Mouse (Mus musculus) R1 (cell line): ENCODE data around the gene Nfatc3.

Source experiments
- DNase-seq: peaks from one replicate; pipeline ENCODE4 v3.0.0-alpha.2; 2018; ENCODE audit warnings: low read depth, low spot score

The Nfatc3 gene

DNA sequence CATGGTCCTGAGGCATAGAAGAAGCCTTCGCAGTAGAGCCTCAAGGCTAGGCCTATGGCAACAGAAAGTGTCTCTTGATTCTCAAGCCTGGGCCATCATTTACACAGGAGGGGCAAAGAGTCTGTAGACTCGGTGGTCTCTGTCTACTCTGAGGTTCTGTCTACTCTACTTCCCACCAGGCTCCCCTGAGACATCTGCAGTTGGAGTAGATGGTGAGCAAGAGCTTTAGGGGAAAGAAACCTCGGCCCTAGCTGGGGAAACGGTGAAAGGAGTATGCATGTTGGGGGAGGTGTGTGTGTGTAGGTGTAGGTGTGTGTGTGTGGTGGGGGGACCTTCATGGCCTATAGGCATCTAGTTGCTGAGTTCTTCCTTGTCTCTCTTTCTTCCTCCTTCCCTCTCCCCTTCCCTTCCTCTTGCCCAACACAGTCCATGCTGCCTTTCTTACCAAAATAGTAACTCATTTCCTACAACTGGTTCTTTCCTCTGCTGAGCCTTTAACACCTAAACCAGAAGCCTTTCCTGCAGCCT lies 2.1 kb upstream of the Nfatc3 start:
- no peak for DNase-seq

DNA sequence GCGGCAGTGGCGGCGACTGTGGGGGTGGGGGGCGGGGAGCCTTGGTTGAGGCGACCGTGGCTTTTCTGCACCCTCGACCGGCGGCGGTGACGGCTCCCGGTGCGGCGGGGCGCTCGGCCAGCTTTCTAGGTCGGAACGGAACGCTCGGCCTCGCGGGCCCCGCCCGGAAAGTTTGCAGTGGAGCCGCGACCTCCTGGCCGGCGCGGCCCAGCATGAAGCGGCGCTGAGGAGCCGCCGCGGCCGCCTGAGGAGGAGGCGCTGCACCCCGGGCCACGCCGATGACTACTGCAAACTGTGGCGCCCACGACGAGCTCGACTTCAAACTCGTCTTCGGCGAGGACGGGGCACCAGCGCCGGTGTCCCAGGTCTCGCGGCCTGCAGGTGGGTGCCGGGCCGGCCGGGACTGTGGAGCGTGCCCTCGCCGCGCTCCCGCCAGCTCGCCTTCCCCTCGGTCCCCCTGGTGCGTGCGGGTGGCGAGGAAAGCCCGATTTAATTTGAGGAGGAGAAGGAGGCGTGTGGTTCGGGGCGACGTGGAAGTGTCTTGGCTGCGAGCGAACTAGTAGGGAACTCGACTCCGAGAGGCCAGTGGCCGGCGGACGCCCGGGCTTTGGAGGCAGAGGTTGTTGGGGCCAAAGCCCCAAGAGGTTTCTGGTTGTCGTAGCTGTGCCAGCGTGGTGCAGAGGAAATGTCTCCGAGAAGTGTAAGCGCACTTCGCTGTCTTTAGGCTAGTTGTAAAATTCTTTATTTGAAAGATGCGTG lies 1.2 kb downstream of the Nfatc3 start:
- DNase-seq, result peak; percentile 73

DNA sequence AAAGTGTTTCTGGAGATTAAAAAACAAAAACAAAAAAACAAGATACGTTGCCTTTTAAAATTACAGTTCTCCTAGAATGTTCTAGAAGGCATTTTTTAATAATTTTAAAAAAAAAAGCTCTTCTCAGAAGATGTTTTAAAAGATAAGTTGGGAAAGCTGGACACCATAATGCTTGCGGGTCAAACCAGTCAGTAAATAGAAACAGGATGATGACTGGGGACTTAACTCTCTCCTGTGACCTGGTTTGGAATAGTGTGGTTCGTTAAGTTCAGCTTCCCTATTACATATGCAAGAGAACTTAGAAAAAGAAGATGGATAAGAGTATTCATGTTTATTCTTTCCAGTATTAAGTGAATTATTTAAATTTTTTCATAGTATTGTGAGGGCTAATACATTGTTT lies 1.9 kb downstream of the Nfatc3 start:
- no peak for DNase-seq

DNA sequence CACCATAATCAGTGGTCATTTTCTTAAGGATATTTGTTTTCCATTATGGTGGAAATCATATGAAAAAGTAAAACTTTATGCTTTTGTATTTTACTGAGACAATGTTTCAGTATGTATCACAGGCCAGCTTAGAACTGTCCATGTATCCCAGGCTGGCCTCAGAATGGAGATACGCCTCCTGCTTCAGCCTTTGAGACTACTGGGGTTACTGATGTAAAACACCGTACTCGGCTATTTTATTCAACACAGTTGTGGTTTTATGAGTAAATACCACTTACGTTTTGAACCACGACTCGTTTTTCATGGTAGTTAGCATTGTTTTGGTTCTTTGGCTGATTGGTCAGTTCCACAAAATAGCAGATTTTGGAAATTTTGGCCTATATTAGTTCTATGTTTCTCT lies 3.0 kb downstream of the Nfatc3 start:
- no peak for DNase-seq

DNA sequence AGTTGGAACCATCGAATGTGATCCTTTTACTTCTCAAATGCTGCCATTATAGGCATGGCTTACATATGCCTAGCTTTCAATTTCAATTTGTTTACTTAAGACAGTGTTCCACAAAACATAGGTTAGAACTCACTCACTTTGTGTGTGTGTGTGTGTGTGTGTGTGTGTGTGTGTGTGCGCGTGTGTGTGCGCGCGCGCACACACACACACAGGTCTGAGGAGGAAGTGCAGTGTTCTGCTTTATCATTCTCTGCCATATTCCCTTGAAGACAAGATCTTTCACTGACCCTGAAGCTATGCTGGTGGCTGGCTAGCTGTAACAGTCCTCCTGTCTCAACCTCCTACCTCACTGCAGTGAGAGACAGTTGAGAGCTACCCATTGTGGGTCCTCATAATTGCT lies 4.4 kb downstream of the Nfatc3 start:
- no peak for DNase-seq

DNA sequence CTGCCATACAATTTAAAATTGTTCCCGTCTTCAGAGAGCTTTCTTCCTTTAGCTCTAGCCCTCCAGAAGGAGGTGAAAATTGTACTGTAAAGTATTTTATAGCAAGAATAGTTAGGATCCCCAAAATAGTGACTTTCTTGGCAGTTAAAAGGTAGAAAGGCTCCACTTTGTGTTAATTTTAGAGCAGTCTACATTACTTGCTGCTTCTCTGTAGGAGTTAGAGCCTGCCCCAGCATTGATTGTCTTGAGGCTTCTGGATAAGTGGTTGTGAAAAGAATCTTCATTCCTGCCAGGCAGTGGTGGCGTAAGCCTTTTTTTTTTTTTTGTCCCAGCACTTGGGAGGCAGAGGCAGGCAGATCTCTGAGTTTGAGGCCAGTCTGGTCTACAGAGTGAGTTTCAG lies 8.1 kb downstream of the Nfatc3 start:
- DNase-seq, result no peak

DNA sequence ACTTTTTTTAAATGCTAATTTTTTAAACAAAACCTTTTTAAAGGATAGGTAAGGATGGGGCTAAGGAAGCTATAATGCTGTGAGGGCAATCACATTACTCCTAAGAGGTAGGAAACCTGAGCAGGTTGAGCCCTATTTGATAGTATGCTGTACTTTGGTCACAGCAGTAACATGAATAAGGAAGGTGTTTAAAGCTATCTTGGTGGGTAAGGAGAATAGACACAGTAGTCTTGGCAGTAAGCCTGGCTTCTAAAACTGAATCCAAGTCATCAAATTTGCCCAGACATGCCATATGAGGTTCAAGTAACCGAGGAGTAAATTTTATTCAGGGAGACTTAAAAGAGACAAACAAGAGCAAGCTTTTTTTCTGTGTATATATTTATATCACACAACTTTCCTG lies 10.9 kb downstream of the Nfatc3 start:
- no peak for DNase-seq

DNA sequence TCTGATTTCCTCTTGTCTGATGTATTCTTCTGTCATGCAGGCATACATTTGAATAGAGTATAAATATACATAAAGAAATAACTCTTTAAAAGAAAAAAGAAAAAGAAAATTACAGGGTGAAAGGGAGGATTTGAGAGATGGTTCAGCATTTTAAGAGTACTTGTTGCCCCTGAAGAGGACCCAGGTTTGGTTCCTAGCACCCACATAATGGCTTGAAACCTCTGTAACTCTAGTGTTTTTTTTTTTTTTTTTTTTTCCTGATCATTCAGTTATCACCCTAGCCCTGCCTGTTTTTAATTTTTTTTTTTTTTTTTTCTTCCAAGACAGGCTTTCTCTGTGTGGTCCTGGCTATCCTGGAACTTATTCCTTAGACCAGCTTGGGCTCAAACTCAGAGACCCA lies 13.5 kb downstream of the Nfatc3 start:
- no peak for DNase-seq

DNA sequence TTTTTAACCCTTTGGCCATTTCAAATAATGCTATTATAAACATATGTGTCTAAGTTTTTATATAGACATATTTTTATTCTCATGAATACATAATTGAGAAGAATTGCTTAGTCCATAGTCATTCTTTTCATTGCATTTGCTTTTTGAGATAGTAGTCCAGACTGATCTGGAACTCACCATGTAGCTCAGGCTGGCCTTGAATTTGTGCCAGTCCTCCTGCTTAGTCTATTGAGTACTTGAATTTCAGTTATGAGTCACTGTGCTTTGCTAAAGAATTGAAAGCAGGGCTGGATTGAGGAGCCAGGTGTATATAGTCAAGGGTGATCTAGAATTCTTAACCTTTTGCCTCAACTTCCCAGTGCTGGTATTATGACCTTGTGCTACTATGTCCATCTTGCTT lies 15.6 kb downstream of the Nfatc3 start:
- no peak for DNase-seq

DNA sequence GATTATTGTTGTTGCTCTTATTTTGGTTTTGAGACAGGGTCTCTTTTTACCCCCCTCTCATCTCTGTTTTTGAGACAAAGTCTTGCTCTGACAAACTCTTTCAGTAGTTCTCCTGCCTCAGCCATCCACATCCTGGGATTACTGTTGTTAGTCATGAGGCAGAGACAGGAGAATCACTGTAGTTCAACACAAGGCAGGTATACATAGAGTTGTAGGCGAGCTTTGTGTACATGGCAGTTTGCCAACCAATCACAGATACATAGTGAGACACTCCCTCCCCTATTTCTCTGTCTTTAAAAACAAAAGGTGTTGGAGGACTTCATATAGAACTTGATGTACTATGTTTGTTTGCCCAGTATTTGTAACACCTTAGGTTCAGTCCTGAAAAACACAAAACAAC lies 16.0 kb downstream of the Nfatc3 start:
- DNase-seq, result no peak

DNA sequence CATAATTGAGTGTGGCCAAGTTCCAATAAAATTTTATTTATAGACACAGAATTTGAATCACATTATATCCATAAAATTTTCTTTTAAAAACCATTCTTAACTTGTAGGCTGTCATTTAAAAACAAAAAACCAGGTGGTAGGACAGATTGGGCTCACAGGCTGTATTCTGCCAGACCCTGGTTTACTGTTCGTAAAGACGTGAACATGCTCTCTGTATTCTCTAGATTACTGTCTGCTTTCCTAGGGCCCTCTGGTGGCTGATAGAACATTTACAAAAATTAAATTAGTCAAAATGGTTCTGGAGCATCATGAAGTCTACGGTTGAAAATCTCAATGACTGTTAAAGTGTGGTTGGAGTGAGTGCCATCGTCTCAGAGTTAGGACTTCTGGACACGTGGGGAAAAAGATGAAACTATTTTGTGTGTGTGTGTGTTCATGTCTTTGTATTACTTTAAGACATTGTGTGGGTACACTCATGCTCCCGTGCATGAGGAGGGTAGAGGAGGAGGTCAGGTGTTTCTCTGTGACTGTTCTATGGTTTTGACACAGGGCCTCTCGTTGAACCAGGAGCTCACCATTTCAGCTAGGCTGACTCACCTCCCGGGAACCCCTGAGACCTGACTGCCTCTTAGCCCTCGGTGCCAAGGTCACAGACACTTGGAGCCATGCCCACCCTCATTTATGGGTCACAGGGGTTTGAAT lies 16.7 kb downstream of the Nfatc3 start:
- peak; percentile 26 for DNase-seq

DNA sequence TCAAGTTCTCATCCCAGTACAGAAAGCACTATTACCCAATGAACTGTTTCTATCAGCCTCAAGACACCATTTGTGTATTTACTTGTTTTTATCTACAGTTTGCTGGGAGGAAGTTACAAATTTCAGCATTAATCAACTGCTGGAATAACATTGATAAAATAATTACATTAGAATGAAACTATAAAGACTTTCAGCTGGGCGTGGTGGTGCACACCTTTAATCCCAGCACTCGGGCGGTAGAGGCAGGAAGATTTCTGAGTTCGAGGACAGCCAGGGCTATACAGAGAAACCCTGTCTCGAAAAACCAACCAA lies 17.2 kb downstream of the Nfatc3 start:
- no peak for DNase-seq

DNA sequence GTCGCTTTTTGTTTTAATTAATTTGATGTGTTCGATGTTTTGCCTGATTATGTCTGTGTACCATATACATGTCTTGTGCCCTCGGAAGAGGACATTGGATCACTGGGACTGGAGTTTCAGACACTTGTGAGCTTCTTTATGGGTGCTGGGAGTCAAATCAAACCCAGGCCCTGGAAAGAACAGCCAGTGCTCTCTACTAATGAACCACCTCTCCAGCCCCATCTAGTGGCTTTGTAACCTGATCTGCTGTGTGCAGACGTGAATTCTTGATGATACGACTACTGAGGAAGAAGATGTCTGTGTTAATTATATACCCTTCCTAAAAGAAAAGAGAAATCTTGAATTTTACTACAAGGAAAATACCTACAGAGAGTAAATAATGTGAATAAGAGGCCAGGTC lies 18.0 kb downstream of the Nfatc3 start:
- peak; percentile 67 for DNase-seq

DNA sequence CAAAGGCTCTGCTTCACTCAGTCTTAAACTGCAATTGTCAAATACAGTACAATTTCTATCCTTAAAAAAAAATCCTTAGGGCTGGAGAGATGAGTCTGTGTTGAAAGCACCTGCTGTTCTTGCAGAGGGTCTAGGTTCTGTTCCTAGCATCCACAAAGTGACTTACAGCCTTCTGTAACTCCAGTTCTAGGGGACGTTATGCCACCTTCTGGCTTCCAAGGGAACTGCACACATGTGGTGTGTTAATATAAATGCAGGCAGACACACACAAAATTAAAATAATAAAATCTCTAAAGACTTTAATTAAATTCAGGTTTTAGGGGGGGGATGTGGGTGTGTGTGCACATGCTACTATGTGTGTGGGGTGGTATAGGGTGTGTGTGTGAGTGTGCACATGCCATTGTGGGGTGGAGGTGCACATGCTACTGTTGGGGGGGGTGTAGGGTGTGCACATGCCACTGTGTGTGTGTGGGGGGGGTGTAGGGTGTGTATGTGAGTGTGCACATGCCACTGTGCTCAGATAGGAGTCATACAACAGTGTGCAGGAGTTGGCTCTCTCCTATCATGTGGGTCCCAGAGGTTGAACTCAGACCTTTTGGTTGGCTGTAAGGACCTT lies 18.9 kb downstream of the Nfatc3 start:
- DNase-seq, result peak; percentile 69

DNA sequence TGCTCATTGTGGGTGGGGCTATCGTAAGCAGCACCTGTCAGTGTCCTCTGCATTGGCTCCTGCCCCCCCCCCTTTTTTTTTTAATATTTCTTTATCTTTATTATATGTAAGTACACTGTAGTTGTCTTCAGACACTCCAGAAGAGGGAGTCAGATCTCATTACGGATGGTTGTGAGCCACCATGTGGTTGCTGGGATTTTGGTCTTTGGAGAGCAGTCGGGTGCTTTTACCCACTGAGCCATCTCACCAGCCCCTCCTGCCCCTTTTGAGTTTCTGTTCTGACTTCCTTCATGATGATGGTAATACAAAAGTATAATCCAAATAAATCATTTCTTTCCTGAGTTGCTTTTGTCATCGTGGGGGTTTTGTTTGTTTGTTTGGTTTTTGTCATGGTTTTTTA lies 43.7 kb downstream of the Nfatc3 start:
- no peak for DNase-seq

DNA sequence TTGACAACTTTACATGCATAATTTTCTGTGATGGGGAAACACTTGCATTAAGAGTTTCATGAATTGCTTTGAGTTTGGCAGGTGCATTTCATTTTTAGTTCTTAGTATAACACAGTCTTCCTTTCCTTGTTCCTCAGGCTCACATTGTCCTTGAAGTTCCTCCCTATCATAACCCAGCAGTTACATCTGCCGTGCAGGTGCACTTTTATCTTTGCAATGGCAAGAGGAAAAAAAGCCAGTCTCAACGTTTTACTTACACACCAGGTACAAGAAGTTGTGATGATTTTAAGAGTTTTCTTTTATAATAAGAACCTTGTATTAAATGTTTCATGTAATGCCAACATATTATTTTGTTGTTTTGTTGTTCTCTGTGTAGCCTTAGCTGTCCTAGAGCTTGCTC lies 45.2 kb downstream of the Nfatc3 start:
- DNase-seq, result no peak

DNA sequence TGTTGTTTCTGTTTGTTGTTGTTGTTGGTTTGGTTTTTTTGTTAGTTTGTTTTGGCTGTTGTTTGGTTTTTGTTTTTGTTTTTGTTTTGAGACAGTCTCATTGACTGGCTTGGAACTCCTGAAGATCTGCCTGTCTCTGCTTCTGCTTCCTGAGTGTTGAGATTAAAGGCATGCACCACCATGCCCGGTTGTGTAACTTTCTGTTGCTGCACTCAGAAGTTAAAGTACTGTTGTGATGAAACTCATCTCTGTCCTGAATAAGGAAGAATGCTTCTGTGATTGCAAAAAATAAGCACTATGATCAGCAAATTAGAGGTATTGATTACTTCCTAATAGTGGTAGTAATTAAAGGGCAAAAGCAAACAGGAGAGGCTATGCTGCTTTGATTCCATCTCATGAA lies 47.6 kb downstream of the Nfatc3 start:
- DNase-seq, result no peak

DNA sequence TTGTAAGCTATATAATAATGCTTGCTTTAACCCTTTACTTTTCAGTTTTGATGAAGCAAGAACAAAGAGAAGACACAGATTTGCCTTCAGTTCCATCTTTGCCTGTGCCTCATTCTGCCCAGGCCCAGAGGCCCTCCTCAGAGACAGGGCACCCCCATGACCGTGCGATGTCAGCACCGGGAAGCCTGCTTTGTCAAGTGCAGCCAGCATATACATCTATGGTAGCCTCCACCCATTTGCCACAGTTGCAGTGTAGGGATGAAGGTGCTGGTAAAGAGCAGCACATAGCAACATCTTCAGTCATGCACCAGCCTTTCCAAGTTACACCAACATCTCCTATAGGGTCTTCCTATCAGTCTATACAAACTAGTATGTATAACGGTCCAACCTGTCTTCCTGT lies 49.4 kb downstream of the Nfatc3 start:
- DNase-seq, result no peak

DNA sequence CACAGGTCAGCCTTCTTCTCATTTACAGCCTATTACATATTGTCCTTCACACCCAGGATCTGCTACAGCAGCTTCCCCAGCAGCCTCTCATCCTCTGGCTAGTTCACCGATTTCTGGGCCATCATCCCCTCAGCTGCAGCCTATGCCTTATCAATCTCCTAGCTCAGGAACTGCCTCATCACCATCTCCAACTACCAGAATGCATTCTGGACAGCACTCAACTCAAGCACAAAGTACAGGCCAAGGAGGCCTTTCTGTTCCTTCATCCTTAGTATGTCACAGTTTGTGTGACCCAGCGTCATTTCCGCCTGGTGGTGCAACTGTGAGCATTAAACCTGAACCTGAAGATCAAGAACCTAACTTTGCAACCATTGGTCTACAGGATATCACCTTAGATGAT lies 50.1 kb downstream of the Nfatc3 start:
- no peak for DNase-seq

DNA sequence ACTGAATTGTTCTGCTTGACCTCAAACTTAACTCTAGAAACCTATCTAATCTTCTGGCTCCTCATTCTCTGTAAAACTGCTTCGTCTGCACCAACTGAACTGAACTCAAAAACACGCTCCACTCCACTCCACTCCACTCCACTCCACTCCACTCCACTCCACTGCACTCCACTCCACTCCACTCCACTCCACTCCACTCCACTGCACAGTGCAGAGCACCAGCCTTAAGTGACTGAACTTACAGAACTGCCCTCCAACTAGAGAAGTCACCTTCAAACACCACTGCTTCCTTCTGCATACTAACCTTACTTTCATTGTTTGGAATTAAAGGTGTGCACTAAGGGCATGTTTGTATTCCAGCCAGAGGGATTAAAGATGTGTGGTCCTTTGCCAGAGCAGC lies 53.4 kb downstream of the Nfatc3 start:
- peak; percentile 33 for DNase-seq

DNA sequence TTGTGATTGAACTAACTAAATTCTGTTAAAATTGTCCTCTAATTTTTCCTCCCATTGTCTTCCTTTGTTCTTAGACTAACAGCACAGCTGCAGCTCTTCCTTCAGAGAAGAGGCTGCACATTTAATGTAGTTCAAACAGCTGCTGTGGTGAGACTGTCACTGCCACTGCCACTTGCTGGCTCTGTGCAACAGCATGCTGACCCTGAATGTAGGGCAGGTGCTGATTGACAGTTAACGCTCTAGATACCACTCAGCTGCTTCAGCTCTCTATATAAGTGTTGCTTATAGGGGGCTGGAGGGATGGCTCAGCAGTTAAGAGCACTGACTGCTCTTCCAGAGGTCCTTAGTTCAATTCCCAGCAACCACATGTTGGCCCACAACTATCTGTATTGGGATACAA lies 53.9 kb downstream of the Nfatc3 start:
- DNase-seq, result no peak

DNA sequence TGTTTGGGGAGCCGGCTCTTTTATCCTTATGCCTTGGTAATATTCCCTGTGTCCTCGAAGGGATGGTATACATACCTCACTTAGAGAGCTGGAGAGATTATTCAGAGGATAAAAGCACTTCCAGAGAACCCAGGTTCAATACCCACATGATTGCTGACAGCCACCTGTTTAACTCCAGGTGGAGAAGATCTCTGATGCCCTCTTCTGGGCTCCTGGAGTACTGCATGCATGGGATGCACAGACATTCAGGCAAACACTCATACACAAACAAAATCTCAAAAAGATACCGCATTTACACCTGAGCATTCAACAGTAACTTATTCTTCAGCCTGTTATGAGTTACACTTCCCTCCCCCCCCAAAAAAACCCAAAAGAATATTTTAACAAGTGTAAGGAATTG lies 57.3 kb downstream of the Nfatc3 start:
- peak; percentile 82 for DNase-seq

DNA sequence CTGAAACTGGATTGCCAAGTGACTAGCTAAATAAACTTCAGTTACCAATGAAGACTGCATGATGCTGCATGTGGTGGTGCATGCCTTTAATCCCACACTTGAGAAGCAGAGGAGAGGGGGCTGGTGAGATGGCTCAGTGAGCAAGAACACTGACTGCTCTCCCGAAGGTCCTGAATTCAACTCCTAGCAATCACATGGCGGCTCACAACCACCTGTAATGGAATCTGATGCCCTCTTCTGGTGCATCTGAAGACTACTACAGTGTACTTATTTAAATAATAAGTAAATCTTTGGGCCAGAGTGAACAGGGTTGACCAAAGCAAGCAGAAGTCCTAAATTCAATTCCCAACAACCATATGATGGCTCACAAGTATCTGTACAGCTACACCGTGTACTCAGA lies 64.8 kb downstream of the Nfatc3 start:
- DNase-seq, result peak; percentile 51
